Mouse (Mus musculus): Measurements from ENCODE around the gene Pgrmc1.

GRCm38 (mm10) chrX:36628102-36628501, 30.1 kb downstream of the Pgrmc1 start:
- TF ChIP-seq TAL1 (IDR thresholded peaks at IDR 0.05; ENCODE audit: low read length) = no peak
- no peak for TF ChIP-seq GATA1 (IDR thresholded peaks at IDR 0.05; ENCODE audit: low read length)

Data from erythroblast, embryonic 14.5 days (primary cell).